In the genomic region with DNA sequence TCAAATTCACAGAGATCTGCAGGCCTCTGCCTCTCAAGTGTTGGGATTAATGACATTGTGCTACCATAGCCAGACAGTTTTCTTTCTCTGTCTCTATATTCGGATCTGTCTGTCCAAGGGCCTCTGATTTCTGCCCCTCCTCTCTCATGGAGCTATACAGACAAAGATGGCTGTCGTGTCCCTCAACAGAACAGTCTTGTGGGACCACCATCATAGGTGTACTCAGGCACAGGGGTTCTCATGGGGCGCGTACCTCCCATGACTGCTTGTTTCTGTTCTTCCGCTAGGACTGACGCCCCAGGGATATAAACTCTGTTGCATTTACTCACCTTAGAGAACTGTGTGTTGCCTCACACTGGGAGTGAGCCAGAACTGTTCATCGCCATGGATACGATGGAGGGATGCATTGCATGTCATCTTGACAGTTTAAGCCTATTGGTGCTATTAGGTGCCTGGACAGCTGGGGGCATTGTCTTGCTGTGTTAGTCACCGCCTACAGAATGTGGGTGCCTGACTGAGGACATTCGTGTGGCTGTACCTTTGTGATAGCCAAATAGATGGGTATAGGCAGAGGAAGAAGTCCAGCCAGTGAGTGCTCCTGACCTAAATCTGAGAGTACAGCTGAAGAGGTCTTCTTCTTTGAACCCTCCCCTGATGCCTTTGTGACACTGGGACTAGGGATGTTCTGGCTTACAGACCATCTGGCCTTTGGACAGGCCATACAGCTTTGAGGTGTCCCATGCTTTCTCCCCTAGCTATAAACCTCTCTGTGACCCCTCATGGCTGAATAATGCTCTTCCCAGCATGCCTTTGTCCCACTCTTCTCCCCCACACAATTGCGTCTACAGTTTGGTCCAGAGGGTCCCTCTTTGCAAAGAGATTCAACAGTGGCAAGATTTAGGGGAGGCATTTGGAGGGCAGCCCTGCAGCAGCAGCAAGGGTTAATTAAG, we compare ENCODE assay signal across 12 mouse cellular contexts.
A peak's percentile ranks its signal among the peaks of the same experiment; 100 is the strongest.
DNase-seq lines count a peak whose midpoint lies in the region; ATAC-seq and TF ChIP-seq lines count a peak whose summit lies in the region.
"Had no signal": no experiment of that assay in that cellular context is flagged by ENCODE, and none has a peak within 500 bp of the region (broad histone marks: within the 10 kb centered on the region; RNA-seq: fewer than 3 reads in every experiment).

No protein-coding gene starts in this region.

- no peaks in the 10 kb centered on the region for H3K9me3 ChIP-seq in forebrain, embryonic 16.5 days (ENCODE audit: control insufficient read depth, low read length)
- H3K9me3 ChIP-seq in midbrain, postnatal 0 days (ENCODE audit: low read length) = no peaks in the 10 kb centered on the region

- peak; percentile 38 to 40 for DNase-seq in cerebellum, postnatal 10 days
- DNase-seq in cerebellum, postnatal 36 days = no peak
- DNase-seq in Patski (ENCODE audit: low read depth, low spot score) = no peak
- peak; percentile 32 for DNase-seq in midbrain, postnatal 0 days (ENCODE audit: low spot score)
- DNase-seq in spleen, postnatal 10 days (ENCODE audit: low spot score in 2 of 2) = no peak
- no peak for DNase-seq in left cerebral cortex, adult 9 months (ENCODE audit: low spot score in 2 of 2)
- no peak for DNase-seq in adrenal gland, postnatal 14 days
- DNase-seq: gastrocnemius, adult 2 months; kidney, adult 11 months; left cerebral cortex, postnatal 4 days; lung, postnatal 14 days had no signal

- H3K9ac ChIP-seq in forebrain, embryonic 16.5 days (replicated peaks; ENCODE audit: low read depth, low read length) = no peak overlapping the region
- H3K9ac ChIP-seq in midbrain, postnatal 0 days (replicated peaks; ENCODE audit: low read length, poor library complexity, severe bottlenecking) = no peak overlapping the region

- 40% methylated on average over 11 of the region's 11 CpGs for WGBS in forebrain, embryonic 16.5 days
- 36% methylated on average over 11 of the region's 11 CpGs for WGBS in midbrain, postnatal 0 days

- H3K4me1 ChIP-seq in forebrain, embryonic 16.5 days (replicated peaks; ENCODE audit: control insufficient read depth, insufficient read depth, low read length) = peaks cover 13% of the 10 kb centered on the region
- peaks cover 3% of the 10 kb centered on the region; the same call in 1 of the 2 replicates for H3K4me1 ChIP-seq in midbrain, postnatal 0 days (ENCODE audit: insufficient read depth, low read length)

- no peaks in the 10 kb centered on the region for H3K36me3 ChIP-seq in forebrain, embryonic 16.5 days (ENCODE audit: control insufficient read depth, insufficient read depth)
- no peaks in the 10 kb centered on the region for H3K36me3 ChIP-seq in midbrain, postnatal 0 days (ENCODE audit: insufficient read depth, low read length)

- ATAC-seq in Patski = peak; percentile 39
- 0 out of 2 replicates have a peak, but pooled peaks have one; percentile 42 for ATAC-seq in forebrain, embryonic 16.5 days
- no peak for ATAC-seq in midbrain, postnatal 0 days (ENCODE audit: low FRiP score)

- CTCF ChIA-PET in Patski (lab: Charles Lee) = interaction anchor here (1.4 kb wide), 1 partner anchor 20 kb away, joined by 3 read pairs; no protein-coding TSS in a partner anchor

- POLR2A ChIA-PET in Patski (lab: Charles Lee) = no interaction called here

- no peak overlapping the region for H3K4me3 ChIP-seq in forebrain, embryonic 16.5 days (replicated peaks; ENCODE audit: low read length)
- no peak overlapping the region for H3K4me3 ChIP-seq in midbrain, postnatal 0 days (ENCODE audit: low read depth, low read length)
- H3K4me3 ChIP-seq: gastrocnemius, adult 2 months had no signal

- H3K27me3 ChIP-seq in Patski = no peaks in the 10 kb centered on the region
- H3K27me3 ChIP-seq in forebrain, embryonic 16.5 days (replicated peaks; ENCODE audit: control insufficient read depth, insufficient read depth, low read length) = no peaks in the 10 kb centered on the region
- H3K27me3 ChIP-seq in midbrain, postnatal 0 days (ENCODE audit: insufficient read depth, low read length) = no peaks in the 10 kb centered on the region

- H3K4me2 ChIP-seq in forebrain, embryonic 16.5 days (ENCODE audit: low read length) = no peak overlapping the region
- no peak overlapping the region for H3K4me2 ChIP-seq in midbrain, postnatal 0 days (ENCODE audit: low read depth, low read length, poor library complexity, severe bottlenecking)

- in situ Hi-C loops in Patski (cut with MboI; ENCODE audit: low pct_unique_long_range_greater_than_20kb) = no loop called here

- no peak overlapping the region for H3K27ac ChIP-seq in forebrain, embryonic 16.5 days (ENCODE audit: low read length)
- H3K27ac ChIP-seq in midbrain, postnatal 0 days (ENCODE audit: low read depth, low read length) = no peak overlapping the region
- H3K27ac ChIP-seq: gastrocnemius, adult 2 months had no signal

- no peak for TF ChIP-seq CTCF in Patski (IDR thresholded peaks at IDR 0.05)
- TF ChIP-seq CTCF in midbrain, postnatal 0 days (IDR thresholded peaks at IDR 0.05) = peak; percentile 17; the same call in 1 of the 2 replicates

Comparison
In these comparisons a context has a peak if more than half of its experiments do, and no peak if none do; other contexts are left out.
1. DNase-seq: peak in cerebellum, postnatal 10 days (2 of 2) and midbrain, postnatal 0 days (single experiment); none in cerebellum, postnatal 36 days (0 of 2), Patski (single experiment), spleen, postnatal 10 days (0 of 2), left cerebral cortex, adult 9 months (0 of 2) and adrenal gland, postnatal 14 days (single experiment).